Mouse (Mus musculus) activated CD4-positive, CD25-positive, alpha-beta regulatory T cell, adult 4 months (primary cell): ENCODE measurements around the gene Adgre5. TPM values are rescaled to one million over a fixed set of nuclear protein-coding genes. Genes with fewer than 3 reads are reported as not detected.

Experiments
- ATAC-seq: one replicate; pipeline ENCODE4 v1.8.0; 2017
- polyA plus RNA-seq, 2 experiments: library from polyadenylated mRNA; unstranded; fragments of 100-300 nt; shearing (Covaris generic); gene quantifications; one replicate each; pipeline ENCODE4 v1.2.1; 2017

The Adgre5 gene
- polyA plus RNA-seq, 2 experiments from 2014 or later, result 167 to 170 TPM

GRCm38 (mm10) chr8:83681099-83681498 lies 60.0 kb downstream of the Adgre5 start:
- no peak for ATAC-seq

- no peak for ATAC-seq
Measured at GRCm38 (mm10) chr8:83680603-83681002, 60.5 kb downstream of the Adgre5 start.

GRCm38 (mm10) chr8:83679866-83680265 lies 61.3 kb downstream of the Adgre5 start:
- ATAC-seq, result no peak

GRCm38 (mm10) chr8:83674497-83674896 lies 66.6 kb downstream of the Adgre5 start:
- no peak for ATAC-seq

Other genes with a start within 250 kb of the Adgre5 start
- not detected for gene Olfr370, start 205.5 kb downstream of the Adgre5 start, polyA plus RNA-seq
- 100 to 1,000 TPM; 350 to 354 TPM for gene Ndufb7, start 174.7 kb downstream of the Adgre5 start, polyA plus RNA-seq
- gene Tecr, start 133.4 kb downstream of the Adgre5 start, polyA plus RNA-seq, result 100 to 1,000 TPM; 421 to 424 TPM
- 10 to 100 TPM; 40.7 to 44.0 TPM for gene Dnajb1, start 133.1 kb downstream of the Adgre5 start, polyA plus RNA-seq
- gene Gipc1, start 88.6 kb downstream of the Adgre5 start, polyA plus RNA-seq, result 10 to 100 TPM; 21.5 to 26.8 TPM
- 1 to 10 TPM in 1 of 2 experiments, under 1 TPM in 1; 0.93 to 1.1 TPM for gene Ptger1, start 74.6 kb downstream of the Adgre5 start, polyA plus RNA-seq
- gene Pkn1, start 42.1 kb downstream of the Adgre5 start, polyA plus RNA-seq, result 10 to 100 TPM; 13.7 to 26.9 TPM
- gene Ddx39, start 26.1 kb downstream of the Adgre5 start, polyA plus RNA-seq, result 100 to 1,000 TPM; 164 to 195 TPM
- gene Adgrl1, start 158.8 kb upstream of the Adgre5 start, polyA plus RNA-seq, result 10 to 100 TPM in 1 of 2 experiments, 1 to 10 TPM in 1; 9.3 to 11.0 TPM
- gene Gm10644, start 213.9 kb upstream of the Adgre5 start, polyA plus RNA-seq, result under 1 TPM; 0.24 to 0.66 TPM
- gene Asf1b, start 214.2 kb upstream of the Adgre5 start, polyA plus RNA-seq, result 10 to 100 TPM; 69.0 to 76.6 TPM
- 10 to 100 TPM; 18.9 to 22.0 TPM for gene Prkaca, start 231.7 kb upstream of the Adgre5 start, polyA plus RNA-seq